In the genomic region with DNA sequence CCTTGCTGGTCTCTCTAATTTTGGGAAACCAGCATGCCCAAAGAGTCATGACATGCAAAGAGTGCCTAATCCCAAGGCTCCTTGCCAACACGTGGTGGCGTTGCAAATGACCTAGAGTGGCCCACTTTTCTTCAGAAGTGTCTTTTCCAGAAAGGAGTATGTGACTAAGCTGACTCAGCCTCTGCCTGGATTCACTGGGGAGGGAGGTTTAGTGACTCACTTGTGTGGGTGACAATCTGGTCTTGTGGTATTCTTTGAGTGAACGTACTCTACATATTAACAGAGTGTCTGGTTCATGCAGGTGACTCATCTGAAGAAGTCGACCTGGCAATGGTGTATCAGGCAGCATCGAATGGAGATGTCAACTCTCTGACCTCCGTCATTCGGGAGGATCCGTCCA, we compare ENCODE assay signal across 18 mouse cellular contexts. TPM values are rescaled to one million over a fixed set of nuclear protein-coding genes. Genes with fewer than 3 reads are reported as not detected.
DNase-seq lines count a peak whose midpoint lies in the region; ATAC-seq lines count a peak whose summit lies in the region.
"Had no signal": no experiment of that assay in that cellular context is flagged by ENCODE, and none has a peak within 500 bp of the region (broad histone marks: within the 10 kb centered on the region; RNA-seq: fewer than 3 reads in every experiment).

No protein-coding gene starts in this region.

- no peaks in the 10 kb centered on the region for H3K4me1 ChIP-seq in liver, embryonic 11.5 days (replicated peaks; ENCODE audit: control insufficient read depth, insufficient read depth, low read length)
- peaks cover 6% of the 10 kb centered on the region; the same call in 1 of the 2 replicates for H3K4me1 ChIP-seq in heart, embryonic 11.5 days (ENCODE audit: control insufficient read depth, insufficient read depth, low read length)

- H3K9ac ChIP-seq in liver, embryonic 11.5 days (ENCODE audit: low read depth, low read length) = no peak overlapping the region
- H3K9ac ChIP-seq in heart, embryonic 11.5 days (ENCODE audit: low read depth, low read length) = no peak overlapping the region
- H3K9ac ChIP-seq: embryonic facial prominence, embryonic 13.5 days; forebrain, embryonic 15.5 days; midbrain, embryonic 12.5 days had no signal

- H3K4me3 ChIP-seq in liver, embryonic 11.5 days (ENCODE audit: low read depth, low read length) = no peak overlapping the region
- H3K4me3 ChIP-seq in heart, embryonic 11.5 days (ENCODE audit: low read depth, low read length) = no peak overlapping the region
- H3K4me3 ChIP-seq: embryonic facial prominence, embryonic 13.5 days; forebrain, embryonic 15.5 days; layer of hippocampus, adult 2 months; midbrain, embryonic 12.5 days had no signal

- H3K27me3 ChIP-seq in liver, embryonic 11.5 days (replicated peaks; ENCODE audit: control insufficient read depth, insufficient read depth, low read length) = no peaks in the 10 kb centered on the region
- H3K27me3 ChIP-seq in heart, embryonic 11.5 days (ENCODE audit: control insufficient read depth, insufficient read depth, low read length) = no peaks in the 10 kb centered on the region
- H3K27me3 ChIP-seq: embryonic facial prominence, embryonic 13.5 days; forebrain, embryonic 15.5 days; midbrain, embryonic 12.5 days had no signal

- no peak overlapping the region for H3K27ac ChIP-seq in liver, embryonic 11.5 days (ENCODE audit: low read depth, low read length)
- H3K27ac ChIP-seq in heart, embryonic 11.5 days (ENCODE audit: low read depth, low read length) = no peak overlapping the region
- H3K27ac ChIP-seq: embryonic facial prominence, embryonic 13.5 days; forebrain, embryonic 15.5 days; layer of hippocampus, adult 2 months; midbrain, embryonic 12.5 days had no signal

- 78% methylated on average over 8 of the region's 8 CpGs for WGBS in liver, embryonic 11.5 days
- 83% methylated on average over 8 of the region's 8 CpGs for WGBS in heart, embryonic 11.5 days (ENCODE audit: insufficient replicate concordance)

- no peak overlapping the region for H3K4me2 ChIP-seq in liver, embryonic 11.5 days
- H3K4me2 ChIP-seq in heart, embryonic 11.5 days = no peak overlapping the region
- H3K4me2 ChIP-seq: embryonic facial prominence, embryonic 13.5 days; forebrain, embryonic 15.5 days; midbrain, embryonic 12.5 days had no signal

- no peak for ATAC-seq in liver, embryonic 11.5 days (replicated peaks; ENCODE audit: low FRiP score)
- no peak for ATAC-seq in heart, embryonic 11.5 days (replicated peaks; ENCODE audit: insufficient number of reproducible peaks, low FRiP score, low TSS enrichment)
- ATAC-seq: forebrain, embryonic 15.5 days had no signal

- no peaks in the 10 kb centered on the region for H3K9me3 ChIP-seq in liver, embryonic 11.5 days (ENCODE audit: control insufficient read depth, low read length)
- no peaks in the 10 kb centered on the region for H3K9me3 ChIP-seq in heart, embryonic 11.5 days (replicated peaks; ENCODE audit: control insufficient read depth, low read length)
- H3K9me3 ChIP-seq: embryonic facial prominence, embryonic 13.5 days; forebrain, embryonic 15.5 days; midbrain, embryonic 12.5 days had no signal

- intact Hi-C loops in left cerebral cortex, postnatal 25 days (cut with DNase I) = no loop called here

- H3K36me3 ChIP-seq in liver, embryonic 11.5 days (ENCODE audit: control insufficient read depth, insufficient read depth, low read length) = no peaks in the 10 kb centered on the region
- H3K36me3 ChIP-seq in heart, embryonic 11.5 days (ENCODE audit: control insufficient read depth, insufficient read depth, low read length) = no peaks in the 10 kb centered on the region
- H3K36me3 ChIP-seq: embryonic facial prominence, embryonic 13.5 days; forebrain, embryonic 15.5 days; midbrain, embryonic 12.5 days had no signal

- DNase-seq in frontal cortex, adult 2 months (ENCODE audit: extremely low spot score in 1 of 2, low spot score in 1 of 2) = peak; percentile 77 to 80
- DNase-seq in frontal cortex, postnatal 14 days (ENCODE audit: low spot score in 2 of 2) = no peak
- DNase-seq in CD4-positive helper T cell, adult 2 months (ENCODE audit: low read depth, low spot score) = peak; percentile 38
- DNase-seq in adrenal gland, postnatal 25 days = peak; percentile 45
- DNase-seq in left cerebral cortex, postnatal 25 days (ENCODE audit: low spot score in 2 of 2) = peak; percentile 28 to 92
- DNase-seq in liver, embryonic 11.5 days (ENCODE audit: low spot score) = no peak
- DNase-seq in liver = no peak
- DNase-seq: cerebellum, postnatal 14 days; heart, adult 11 months; heart, postnatal 36 days; kidney, adult 11 months; lung, postnatal 14 days; thymus, adult 18-20 months had no signal

RNA-seq across cellular contexts. Expression of a gene that starts 29.9 kb away (rescaled TPM):
- polyA plus RNA-seq in frontal cortex, adult 2 months (2012; rRNA removed) = 3.8 and 4.5 TPM in 2 replicates
- total RNA-seq in adrenal gland, postnatal 25 days (2021) = 12.2 and 23.4 TPM in 2 replicates
- total RNA-seq in left cerebral cortex, postnatal 25 days (2021) = 1 to 10 TPM; 3.2 to 3.8 TPM
- polyA plus RNA-seq in liver, embryonic 11.5 days (2014; fragmentation: Nextera tagmentation; extraction: Ambion mirVana) = 0.11 and 0.40 TPM in 2 replicates
- 0.14 and 0.63 TPM in 2 replicates for polyA plus RNA-seq in heart, embryonic 11.5 days (2014; fragmentation: Nextera tagmentation; extraction: Ambion mirVana)

Comparison
In these comparisons a context has a peak if more than half of its experiments do, and no peak if none do; other contexts are left out.
1. DNase-seq: peak in frontal cortex, adult 2 months (2 of 2), CD4-positive helper T cell, adult 2 months (single experiment), adrenal gland, postnatal 25 days (single experiment) and left cerebral cortex, postnatal 25 days (2 of 2); none in frontal cortex, postnatal 14 days (0 of 2), liver, embryonic 11.5 days (single experiment) and liver (single experiment).